Mouse (Mus musculus) G1E (cell line): ENCODE measurements around the gene Pbrm1.

Source experiments
- CTCF ChIP-seq: IDR thresholded peaks from 2 replicates; pipeline ENCODE4 v1.5.1; 2012; ENCODE audit warnings: low read depth, low read length, inconsistent platforms, mixed read lengths
- GATA1 ChIP-seq: IDR thresholded peaks from 2 replicates; pipeline ENCODE4 v1.6.1; 2012; ENCODE audit warnings: borderline replicate concordance, low read length, inconsistent platforms, mixed read lengths

- TF ChIP-seq CTCF (no peak), GATA1 (no peak)
Observed at GRCm38 (mm10) chr14:31045296-31045695, 26.4 kb downstream of the Pbrm1 start.
